Mouse (Mus musculus) limb, embryonic 11.5 days (tissue): ENCODE measurements around the gene Gpatch8. TPM values are rescaled to one million over a fixed set of nuclear protein-coding genes. Genes with fewer than 3 reads are reported as not detected.

Source experiments
- ATAC-seq: fragments of 200-750 bp; cut with Nextera tagmentation; 2 replicates; pipeline ENCODE4 v1.8.0; 2017; ENCODE audit warnings: low read depth; ENCODE audit not compliant: insufficient number of reproducible peaks, low FRiP score, low TSS enrichment
- DNase-seq: peaks from one replicate; pipeline ENCODE4 v3.0.0-alpha.2; 2015; ENCODE audit warnings: low spot score
- H3K27ac ChIP-seq: fragments of 300-500 bp; sonication (generic); replicated peaks from 2 replicates; pipeline ENCODE4 v1.5.1; 2014; ENCODE audit warnings: low read depth, mild to moderate bottlenecking, low read length
- H3K27me3 ChIP-seq: fragments of 300-500 bp; sonication (generic); 2 replicates; pipeline ENCODE4 v1.6.1; 2014; ENCODE audit warnings: mild to moderate bottlenecking, low read length, mixed read lengths; ENCODE audit not compliant: control insufficient read depth, insufficient read depth
- H3K36me3 ChIP-seq: fragments of 300-500 bp; sonication (generic); 2 replicates; pipeline ENCODE4 v1.6.1; 2014; ENCODE audit warnings: mild to moderate bottlenecking, low read length, moderate library complexity, mixed read lengths; ENCODE audit not compliant: control insufficient read depth, insufficient read depth
- H3K4me1 ChIP-seq: fragments of 300-500 bp; sonication (generic); 2 replicates; pipeline ENCODE4 v1.6.1; 2014; ENCODE audit warnings: low read length, mixed read lengths; ENCODE audit not compliant: control insufficient read depth, insufficient read depth
- H3K4me2 ChIP-seq: fragments of 300-500 bp; sonication (generic); 2 replicates; pipeline ENCODE4 v1.6.1; 2014; ENCODE audit warnings: low read depth, mild to moderate bottlenecking, moderate library complexity; ENCODE audit not compliant: severe bottlenecking
- H3K4me3 ChIP-seq: fragments of 300-500 bp; sonication (generic); 2 replicates; pipeline ENCODE4 v1.5.1; 2014; ENCODE audit warnings: low read depth, low read length
- H3K9ac ChIP-seq: fragments of 300-500 bp; sonication (generic); 2 replicates; pipeline ENCODE4 v1.6.1; 2014; ENCODE audit warnings: mild to moderate bottlenecking, low read length
- H3K9me3 ChIP-seq: fragments of 300-500 bp; sonication (generic); 2 replicates; pipeline ENCODE4 v1.6.1; 2016; ENCODE audit warnings: low read length; ENCODE audit not compliant: control insufficient read depth
- WGBS: fragments of 180-500 bp; shearing (Covaris S2); extraction: QIAGEN DNeasy Blood & Tissue Kit; methylation state at CpG from one replicate; pipeline ENCODE4 v1.1.7; 2014; 5-methylcytosine and 5-hydroxymethylcytosine counted together
- polyA plus RNA-seq: library from polyadenylated mRNA; unstranded; fragments of >200 nt; fragmentation: Nextera tagmentation; extraction: Ambion mirVana; gene quantifications from 2 replicates; pipeline ENCODE4 v1.2.1, GENCODE M21; 2014

Gpatch8 gene
- polyA plus RNA-seq, 1 experiment from 2014 or later, result 52.9 TPM

- no peak overlapping the region for H3K27ac ChIP-seq
- H3K4me1 ChIP-seq, result no peaks in the 10 kb centered on the region
- DNase-seq (no peak), ATAC-seq (no peak)
- H3K4me2 ChIP-seq, result no peak overlapping the region
- no peaks in the 10 kb centered on the region for H3K9me3 ChIP-seq
- 82% methylated on average over 2 of the region's 2 CpGs for WGBS
- peaks cover 5% of the 10 kb centered on the region; the same call in 1 of the 2 replicates for H3K36me3 ChIP-seq
- H3K27me3 ChIP-seq, result no peaks in the 10 kb centered on the region
- no peak overlapping the region for H3K9ac ChIP-seq
- H3K4me3 ChIP-seq, result no peak overlapping the region
These were observed 59.5 kb downstream of the Gpatch8 start for GRCm38 (mm10) chr11:102496732-102497131.

- 95% methylated on average over 2 of the region's 2 CpGs for WGBS
- no peak for ATAC-seq
These were observed 60.0 kb downstream of the Gpatch8 start for GRCm38 (mm10) chr11:102496206-102496605.

GRCm38 (mm10) chr11:102495742-102496141 lies 60.5 kb downstream of the Gpatch8 start:
- no peaks in the 10 kb centered on the region for H3K4me1 ChIP-seq
- no peaks in the 10 kb centered on the region for H3K27me3 ChIP-seq
- no peak for DNase-seq
- H3K4me3 ChIP-seq, result no peak overlapping the region
- WGBS, result 98% methylated on average over 5 of the region's 5 CpGs
- H3K4me2 ChIP-seq, result no peak overlapping the region
- no peak for ATAC-seq
- H3K36me3 ChIP-seq, result peaks cover 5% of the 10 kb centered on the region; the same call in 1 of the 2 replicates
- no peaks in the 10 kb centered on the region for H3K9me3 ChIP-seq
- no peak overlapping the region for H3K9ac ChIP-seq
- H3K27ac ChIP-seq, result no peak overlapping the region

More at GRCm38 (mm10) chr11:102496206-102496605, 60.0 kb downstream of the Gpatch8 start:
- no peak overlapping the region for H3K4me3 ChIP-seq
- no peak for DNase-seq
- no peaks in the 10 kb centered on the region for H3K9me3 ChIP-seq
- H3K4me2 ChIP-seq, result no peak overlapping the region
- peaks cover 5% of the 10 kb centered on the region; the same call in 1 of the 2 replicates for H3K36me3 ChIP-seq
- H3K4me1 ChIP-seq, result no peaks in the 10 kb centered on the region
- H3K27me3 ChIP-seq, result no peaks in the 10 kb centered on the region
- no peak overlapping the region for H3K27ac ChIP-seq
- no peak overlapping the region for H3K9ac ChIP-seq

- Histone ChIP-seq H3K36me3 (peaks cover 5% of the 10 kb centered on the region; the same call in 1 of the 2 replicates), H3K4me3 (no peak overlapping the region), H3K9me3 (no peaks in the 10 kb centered on the region), H3K27ac (no peak overlapping the region), H3K9ac (no peak overlapping the region), H3K4me2 (no peak overlapping the region), H3K27me3 (no peaks in the 10 kb centered on the region), H3K4me1 (no peaks in the 10 kb centered on the region)
- no peak for DNase-seq
- no peak for ATAC-seq
- WGBS, result 98% methylated on average over 6 of the region's 6 CpGs
These were observed 61.1 kb downstream of the Gpatch8 start for GRCm38 (mm10) chr11:102495114-102495513.

- WGBS, result 83% methylated on average over 7 of the region's 7 CpGs
- no peaks in the 10 kb centered on the region for H3K9me3 ChIP-seq
- ATAC-seq, result no peak
These were observed 62.0 kb downstream of the Gpatch8 start for GRCm38 (mm10) chr11:102494063-102494650.

GRCm38 (mm10) chr11:102493241-102493640 lies 63.0 kb downstream of the Gpatch8 start:
- no peak overlapping the region for H3K27ac ChIP-seq
- H3K9me3 ChIP-seq, result no peaks in the 10 kb centered on the region
- no peak overlapping the region for H3K4me3 ChIP-seq
- H3K4me1 ChIP-seq, result no peaks in the 10 kb centered on the region
- ATAC-seq (no peak), DNase-seq (no peak)
- H3K4me2 ChIP-seq, result no peak overlapping the region
- no peaks in the 10 kb centered on the region for H3K27me3 ChIP-seq
- no peak overlapping the region for H3K9ac ChIP-seq
- 86% methylated on average over 2 of the region's 2 CpGs for WGBS
- no peaks in the 10 kb centered on the region for H3K36me3 ChIP-seq

More at GRCm38 (mm10) chr11:102494063-102494650, 62.0 kb downstream of the Gpatch8 start:
- Histone ChIP-seq H3K4me1 (no peaks in the 10 kb centered on the region), H3K4me3 (no peak overlapping the region), H3K9ac (no peak overlapping the region), H3K27ac (no peak overlapping the region), H3K4me2 (no peak overlapping the region), H3K27me3 (no peaks in the 10 kb centered on the region), H3K36me3 (peaks cover 5% of the 10 kb centered on the region; the same call in 1 of the 2 replicates)
- DNase-seq, result no peak

- H3K36me3 ChIP-seq, result peaks cover 8% of the 10 kb centered on the region
- H3K9me3 ChIP-seq, result no peaks in the 10 kb centered on the region
- WGBS, result 90% methylated on average over 2 of the region's 2 CpGs
These were observed 68.3 kb downstream of the Gpatch8 start for GRCm38 (mm10) chr11:102487901-102488300.

GRCm38 (mm10) chr11:102486733-102487386 lies 69.3 kb downstream of the Gpatch8 start:
- no peak overlapping the region for H3K9ac ChIP-seq
- 75% methylated on average over 11 of the region's 11 CpGs for WGBS
- H3K9me3 ChIP-seq, result no peaks in the 10 kb centered on the region
- no peak overlapping the region for H3K4me3 ChIP-seq
- ATAC-seq (peak; percentile 65; the same call in 1 of the 2 replicates), DNase-seq (peak; percentile 56)
- no peaks in the 10 kb centered on the region for H3K27me3 ChIP-seq
- H3K4me1 ChIP-seq, result no peaks in the 10 kb centered on the region
- peaks cover 8% of the 10 kb centered on the region for H3K36me3 ChIP-seq
- H3K27ac ChIP-seq, result no peak overlapping the region
- no peak overlapping the region for H3K4me2 ChIP-seq

More at GRCm38 (mm10) chr11:102487901-102488300, 68.3 kb downstream of the Gpatch8 start:
- ATAC-seq (no peak), DNase-seq (no peak)
- no peak overlapping the region for H3K4me3 ChIP-seq
- H3K4me1 ChIP-seq, result no peaks in the 10 kb centered on the region
- H3K9ac ChIP-seq, result no peak overlapping the region
- no peak overlapping the region for H3K27ac ChIP-seq
- H3K27me3 ChIP-seq, result no peaks in the 10 kb centered on the region
- no peak overlapping the region for H3K4me2 ChIP-seq
